Mouse (Mus musculus): ENCODE data around the gene Trp53tg5. TPM values are rescaled to one million over a fixed set of nuclear protein-coding genes. Genes with fewer than 3 reads are reported as not detected.
A peak's percentile ranks its signal among the peaks of the same experiment; 100 is the strongest.

Trp53tg5 gene
- total RNA-seq, 2 experiments from 2014 or later: not detected

DNA sequence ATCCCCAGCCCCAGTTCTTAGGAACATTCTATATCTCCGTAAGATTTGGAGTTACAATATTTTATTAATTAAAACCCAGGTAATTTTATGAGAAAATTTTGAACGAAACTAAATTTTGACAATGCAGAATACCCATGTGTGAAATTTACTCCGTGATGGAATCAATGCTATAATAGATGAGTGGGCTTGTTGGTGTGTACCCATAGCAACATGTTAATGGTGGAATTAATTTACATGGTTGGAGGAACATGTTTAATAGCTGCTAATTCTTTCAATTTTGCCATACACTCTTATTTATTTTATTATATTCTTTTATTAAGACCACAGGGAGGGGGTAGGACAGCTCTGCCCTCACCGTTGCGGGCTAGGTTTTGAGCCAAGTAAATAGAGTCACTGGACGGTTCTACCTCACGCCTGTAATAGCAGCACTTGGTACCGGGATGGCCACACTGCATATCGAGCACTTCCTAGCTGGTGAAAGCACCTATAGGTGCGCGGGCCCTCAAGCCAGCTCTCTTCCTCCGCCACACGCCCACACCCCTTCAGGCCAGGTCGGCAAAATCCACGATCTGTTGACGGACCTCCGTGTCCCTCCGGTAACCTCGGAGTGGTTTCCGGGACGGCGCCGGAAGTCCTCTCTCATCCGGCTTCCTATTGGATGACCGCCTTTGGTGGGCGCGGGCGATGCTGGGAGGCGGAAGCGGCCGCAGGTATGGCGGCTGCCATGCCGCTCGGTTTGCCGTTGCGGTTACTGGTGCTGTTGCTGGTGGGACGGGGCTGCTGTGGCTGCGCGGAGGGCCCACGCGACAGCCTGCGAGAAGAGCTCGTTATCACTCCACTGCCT is 23.5 kb upstream of the Trp53tg5 start, which contains the start of gene Pigt:
Gene Pigt, plus strand, starts transcription at position 674 of the 844 bp plus-strand sequence.
- ATAC-seq (replicated peaks; ENCODE audit: poor library complexity): peak; percentile 98

DNA sequence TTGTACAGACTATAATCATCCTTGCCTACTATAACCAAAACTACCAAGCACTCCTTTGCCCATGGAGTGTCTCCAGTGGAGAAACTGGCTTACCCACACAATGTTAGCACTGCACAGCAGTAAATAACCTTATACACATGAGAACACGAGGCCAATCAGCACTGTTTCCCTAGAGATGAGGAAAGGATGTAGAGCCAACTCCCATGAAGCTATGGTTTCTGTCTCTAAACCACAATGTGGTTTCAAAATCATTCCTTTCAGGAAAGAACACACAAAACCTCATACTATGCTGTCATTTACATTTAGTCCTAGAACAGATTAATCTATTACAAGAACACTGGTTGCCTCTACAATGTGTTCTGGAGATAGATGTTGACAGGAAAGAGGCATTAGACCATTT is 22.8 kb upstream of the Trp53tg5 start:
- ATAC-seq (replicated peaks; ENCODE audit: poor library complexity): 0 out of 2 replicates have a peak, but pooled peaks have one; percentile 11

DNA sequence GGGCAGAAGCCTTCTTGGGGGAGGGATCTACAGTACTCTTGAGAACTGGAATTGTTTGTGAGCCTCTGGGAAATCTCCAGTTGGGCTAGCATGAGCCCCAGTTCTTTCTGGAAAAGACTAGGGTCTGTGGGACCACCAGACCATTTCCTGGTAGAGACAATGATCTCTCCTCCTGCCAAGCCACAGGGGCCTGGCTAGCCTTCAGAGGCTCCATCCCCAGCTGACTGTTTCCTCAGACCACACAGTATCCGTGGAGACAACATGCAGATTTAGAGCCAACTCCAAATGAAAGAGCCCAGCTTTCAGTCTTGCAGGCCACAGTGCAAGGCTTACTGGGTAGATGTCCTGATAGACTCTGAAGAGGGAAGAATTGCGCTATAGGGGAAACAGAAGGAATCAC is 20.6 kb upstream of the Trp53tg5 start:
- no peak for ATAC-seq (replicated peaks; ENCODE audit: poor library complexity)

DNA sequence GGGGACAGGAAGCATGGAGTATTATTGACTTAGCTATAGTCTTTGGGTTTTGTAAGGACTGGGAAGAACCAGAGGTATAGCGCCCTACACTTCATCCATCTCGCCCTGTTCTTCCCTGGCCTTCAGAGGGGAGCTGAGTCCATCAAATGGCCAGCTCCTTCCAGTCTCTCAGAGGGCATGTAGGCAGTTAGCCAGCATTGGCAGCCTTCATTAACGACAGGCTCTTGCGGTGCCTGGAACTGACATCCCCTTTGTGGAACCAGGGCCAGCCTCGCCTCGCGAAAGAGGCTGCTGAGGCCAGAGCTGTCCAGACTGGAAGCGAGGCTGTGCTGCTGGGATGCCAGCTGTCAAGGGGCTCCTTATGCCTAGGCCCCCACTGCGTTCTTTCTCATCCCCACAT is 14.3 kb upstream of the Trp53tg5 start:
- no peak for ATAC-seq (replicated peaks; ENCODE audit: poor library complexity)

GRCm38 (mm10) chr2:164487115-164487527 is 13.6 kb upstream of the Trp53tg5 start:
- no peak for ATAC-seq (replicated peaks; ENCODE audit: poor library complexity)

DNA sequence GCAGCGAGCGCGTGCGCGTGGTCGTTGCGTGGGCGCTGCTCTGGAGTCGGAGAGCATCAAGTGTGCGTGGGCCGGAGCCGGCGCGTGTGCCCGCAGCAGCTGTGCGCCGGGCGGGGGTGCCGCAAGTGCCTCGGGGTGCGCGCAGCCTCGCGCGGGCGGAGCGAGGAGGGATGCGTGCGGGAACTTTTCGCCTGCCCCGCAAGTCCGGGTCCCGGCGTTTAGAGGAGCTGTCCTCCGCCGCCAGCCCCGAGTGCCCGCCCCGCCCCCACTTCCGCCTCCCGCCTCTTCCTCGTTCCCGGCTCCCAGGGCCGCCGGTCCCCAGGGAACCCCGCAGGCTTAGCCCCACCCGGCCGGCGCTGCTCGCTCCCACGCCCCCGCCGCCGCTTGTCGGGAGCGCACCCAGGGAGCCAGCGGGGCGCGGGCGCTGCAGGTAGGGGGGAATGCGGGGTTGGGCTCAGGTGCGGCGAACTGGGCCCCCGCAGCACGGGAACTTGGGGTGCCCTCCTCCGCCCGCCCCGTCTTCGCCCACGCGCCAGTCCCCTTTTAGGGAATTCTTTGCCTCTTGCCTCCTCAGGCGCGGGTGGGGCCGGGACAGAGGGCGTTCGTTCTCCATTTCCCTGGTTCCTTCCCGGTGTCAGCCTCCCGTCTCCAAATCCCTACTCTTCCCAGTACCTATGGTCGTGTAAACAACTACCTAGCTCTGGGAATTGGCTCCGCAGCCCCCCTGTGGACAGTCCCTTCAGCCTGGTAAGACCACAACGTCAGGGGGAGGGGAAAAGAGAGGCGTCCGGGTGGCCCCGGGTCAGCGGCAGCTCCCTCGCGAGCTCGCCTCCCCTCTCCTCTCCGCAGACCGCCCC is 13.0 kb upstream of the Trp53tg5 start:
- 0 out of 2 replicates have a peak, but pooled peaks have one; percentile 26 for ATAC-seq (replicated peaks; ENCODE audit: poor library complexity)

- ATAC-seq (replicated peaks; ENCODE audit: poor library complexity): 0 out of 2 replicates have a peak, but pooled peaks have one; percentile 26
Observed at GRCm38 (mm10) chr2:164485681-164486257, 12.2 kb upstream of the Trp53tg5 start, which contains the start of gene Dbndd2. Gene Dbndd2 (plus strand): TSS chr2:164486106.

GRCm38 (mm10) chr2:164470254-164470653 is 3.3 kb downstream of the Trp53tg5 start:
- ATAC-seq (replicated peaks; ENCODE audit: poor library complexity): peak; percentile 80

GRCm38 (mm10) chr2:164466787-164467186 is 6.7 kb downstream of the Trp53tg5 start:
- ATAC-seq (replicated peaks; ENCODE audit: poor library complexity): peak; percentile 62

DNA sequence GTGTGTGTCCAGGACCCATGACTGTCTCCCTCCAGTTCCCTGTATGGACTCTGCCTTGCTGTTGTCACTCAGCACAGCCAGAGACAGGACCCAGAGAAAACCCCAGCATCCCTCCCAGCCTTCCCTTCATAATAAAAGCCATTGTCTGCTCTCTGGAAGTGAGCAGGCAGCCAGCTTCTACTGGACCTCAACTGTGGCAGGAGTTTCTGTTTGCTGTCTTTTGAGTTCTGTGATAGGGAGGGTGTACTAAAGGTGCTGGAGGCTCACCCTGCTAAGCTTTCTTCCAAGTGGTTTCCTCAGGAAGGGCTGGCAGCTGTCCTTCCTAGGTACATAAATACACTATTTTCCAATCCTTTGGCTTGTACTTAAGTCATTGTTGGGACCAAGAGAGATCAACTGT is 8.4 kb downstream of the Trp53tg5 start:
- no peak for ATAC-seq (replicated peaks; ENCODE audit: poor library complexity)

GRCm38 (mm10) chr2:164460745-164461551 is 12.6 kb downstream of the Trp53tg5 start, which contains the start of gene Gm20458:
Gene Gm20458 (plus strand): TSS chr2:164460967.
- peak; percentile 92 for ATAC-seq (replicated peaks; ENCODE audit: poor library complexity)

- no peak for ATAC-seq (replicated peaks; ENCODE audit: poor library complexity)
Observed at GRCm38 (mm10) chr2:164458535-164458934, 15.0 kb downstream of the Trp53tg5 start.

DNA sequence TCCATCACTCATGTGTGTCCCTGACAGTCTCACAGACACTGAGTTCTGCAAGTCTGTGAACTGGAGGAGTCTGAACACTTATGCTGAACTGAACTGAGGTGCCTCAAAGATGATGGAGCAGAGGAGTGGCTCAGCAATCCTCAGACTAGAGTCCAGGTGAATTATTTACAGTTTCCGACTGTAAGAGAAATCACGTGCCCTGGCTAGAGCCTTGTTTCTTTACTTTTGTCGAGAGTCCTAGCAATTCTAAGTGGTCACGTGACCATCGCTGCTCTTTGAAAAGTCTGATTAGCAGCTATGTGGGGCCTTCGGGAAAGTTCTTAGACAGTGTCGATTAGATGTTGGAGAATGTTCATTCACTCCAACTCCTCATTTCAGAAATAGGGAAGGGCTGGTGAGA is 15.6 kb downstream of the Trp53tg5 start:
- ATAC-seq (replicated peaks; ENCODE audit: poor library complexity): no peak

DNA sequence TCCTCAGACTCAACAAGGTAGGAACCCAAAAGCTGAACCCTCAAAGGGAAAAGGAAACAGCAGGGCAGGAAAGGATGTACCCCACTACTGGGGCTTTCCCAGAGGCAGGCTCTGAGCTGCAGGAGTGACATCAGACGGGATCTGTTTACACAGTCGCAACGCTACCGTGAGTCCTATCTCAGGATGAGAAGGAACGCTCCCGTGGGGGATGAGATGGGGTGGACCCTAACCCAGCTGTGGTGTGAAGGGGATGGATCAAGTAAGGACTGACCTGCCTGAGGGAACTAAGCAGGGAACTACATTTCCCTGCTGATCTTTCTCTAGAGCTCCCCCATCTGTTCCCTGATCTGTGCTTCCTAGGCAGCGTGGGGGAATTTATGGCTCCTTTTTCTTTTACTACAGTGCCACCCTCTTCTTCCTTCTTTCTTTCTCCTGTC is 16.6 kb downstream of the Trp53tg5 start, which contains the start of gene Sys1:
Gene Sys1, plus strand, starts transcription at position 101 of the 437 bp plus-strand sequence.
- ATAC-seq (replicated peaks; ENCODE audit: poor library complexity): no peak

DNA sequence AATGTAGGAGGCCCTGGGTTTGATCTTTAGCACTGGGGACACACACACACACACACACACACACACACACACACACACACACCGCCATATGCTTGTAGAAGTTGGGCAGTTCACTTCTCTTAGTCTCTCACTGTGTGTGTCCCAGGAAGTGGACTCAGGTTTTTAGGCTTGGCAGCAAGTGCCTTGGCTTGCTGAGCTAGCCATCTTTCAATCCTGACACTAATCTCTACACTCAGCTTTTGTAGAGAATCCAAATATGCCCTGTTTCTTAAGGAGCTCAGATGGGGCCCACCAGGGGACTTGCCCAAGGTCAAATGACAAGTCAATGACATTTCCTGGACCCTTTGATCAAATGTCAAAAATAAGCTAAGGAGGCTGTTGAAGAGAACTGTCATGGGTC is 17.1 kb downstream of the Trp53tg5 start:
- ATAC-seq (replicated peaks; ENCODE audit: poor library complexity): no peak

DNA sequence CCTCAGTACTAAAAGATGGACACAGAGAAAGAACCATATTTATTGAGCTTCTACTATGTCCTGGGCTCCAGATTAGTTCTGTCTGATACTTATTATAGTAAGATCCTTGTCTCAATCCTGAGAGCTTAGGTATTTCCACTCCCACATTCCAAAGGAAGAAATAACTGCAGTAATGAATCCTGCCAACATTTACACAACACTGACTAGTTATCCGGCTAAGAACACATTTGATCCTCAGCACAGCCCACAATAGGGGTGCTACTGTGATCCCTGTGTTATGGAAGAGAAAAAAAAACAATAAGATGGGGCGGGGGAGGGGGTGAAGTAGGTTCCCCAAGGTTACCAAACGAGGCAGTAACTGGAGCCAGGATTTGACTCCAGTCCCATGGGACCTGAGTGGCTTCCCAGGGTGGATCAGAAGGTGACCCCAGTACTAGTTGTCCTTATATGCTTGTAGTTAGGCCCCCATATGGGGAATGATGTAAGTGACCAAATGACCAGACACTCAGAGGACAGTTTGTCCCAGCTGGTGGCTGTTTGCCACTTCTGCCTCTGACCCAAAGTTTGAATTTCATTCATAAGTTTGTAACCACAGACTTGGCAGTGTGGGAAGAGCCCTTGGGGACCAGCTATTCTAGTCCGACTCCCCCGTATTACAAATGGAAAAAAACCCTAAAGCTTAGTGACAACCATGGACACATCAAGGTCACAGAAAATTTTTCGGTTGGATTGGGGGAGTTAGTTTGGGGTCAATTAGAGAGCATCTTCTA is 17.9 kb downstream of the Trp53tg5 start:
- ATAC-seq (replicated peaks; ENCODE audit: poor library complexity): no peak

DNA sequence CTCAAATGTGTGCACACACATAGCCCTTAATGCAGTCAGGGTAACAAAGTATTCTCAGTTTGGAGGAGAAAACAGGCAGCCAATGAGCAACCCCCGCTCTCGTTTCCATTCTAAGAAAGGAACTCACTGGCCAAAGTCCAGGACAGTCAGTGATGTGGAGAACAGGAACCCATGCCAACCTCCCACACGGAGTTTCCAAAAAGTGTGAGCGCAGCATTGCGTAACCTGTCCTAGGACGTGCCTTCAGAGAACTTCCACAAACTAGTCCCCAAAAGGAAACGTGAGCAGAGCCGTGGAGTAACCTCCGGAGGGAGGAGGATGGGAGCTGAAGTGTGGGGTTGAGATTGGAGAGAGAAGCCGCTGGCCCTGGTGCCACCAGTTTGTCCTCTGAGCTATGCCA is 18.7 kb downstream of the Trp53tg5 start:
- ATAC-seq (replicated peaks; ENCODE audit: poor library complexity): peak; percentile 78

- no peak for ATAC-seq (replicated peaks; ENCODE audit: poor library complexity)
Observed at GRCm38 (mm10) chr2:164453887-164454500, 19.5 kb downstream of the Trp53tg5 start.
